In genomic region chr8:114390465-114391254, GRCm38 (mm10) we compare ENCODE assay signal across 10 mouse cellular contexts. TPM values are rescaled to one million over a fixed set of nuclear protein-coding genes. Genes with fewer than 3 reads are reported as not detected.
DNase-seq lines count a peak whose midpoint lies in the region; ATAC-seq and TF ChIP-seq lines count a peak whose summit lies in the region.
"Had no signal": no experiment of that assay in that cellular context is flagged by ENCODE, and none has a peak within 500 bp of the region (broad histone marks: within the 10 kb centered on the region; RNA-seq: fewer than 3 reads in every experiment).

No protein-coding gene starts in this region.

- H3K9ac ChIP-seq in hindbrain, postnatal 0 days (replicated peaks; ENCODE audit: low read length) = no peak overlapping the region
- no peak overlapping the region for H3K9ac ChIP-seq in hindbrain, embryonic 16.5 days (ENCODE audit: low read depth, low read length)
- no peak overlapping the region for H3K9ac ChIP-seq in stomach, postnatal 0 days (ENCODE audit: low read length)
- H3K9ac ChIP-seq in hindbrain, embryonic 12.5 days = no peak overlapping the region

- TF ChIP-seq EP300 in stomach, postnatal 0 days (optimal IDR thresholded peaks at IDR 0.05) = no peak

- ATAC-seq in hindbrain, postnatal 0 days = no peak
- ATAC-seq in hindbrain, embryonic 16.5 days = no peak
- ATAC-seq in common myeloid progenitor, adult 5-6 weeks (replicated peaks; ENCODE audit: low read depth, poor library complexity, severe bottlenecking) = peak; percentile 87
- no peak for ATAC-seq in stomach, postnatal 0 days (ENCODE audit: low FRiP score, low TSS enrichment)
- ATAC-seq in hindbrain, embryonic 12.5 days (ENCODE audit: low FRiP score) = no peak

- no peak overlapping the region for H3K4me3 ChIP-seq in hindbrain, postnatal 0 days (ENCODE audit: low read length)
- H3K4me3 ChIP-seq in hindbrain, embryonic 16.5 days (ENCODE audit: low read length) = no peak overlapping the region
- H3K4me3 ChIP-seq in stomach, postnatal 0 days (ENCODE audit: low read depth, low read length) = no peak overlapping the region
- no peak overlapping the region for H3K4me3 ChIP-seq in hindbrain, embryonic 12.5 days

- peak; percentile 12 for DNase-seq in hindbrain, postnatal 0 days (ENCODE audit: low spot score)
- peak; percentile 5 for DNase-seq in thymus, postnatal 0 days (ENCODE audit: low spot score)
- DNase-seq in thymus, postnatal 4 days = no peak
- DNase-seq in stomach, postnatal 0 days (ENCODE audit: low spot score) = no peak
- no peak for DNase-seq in c-Kit-positive CD71-positive TER-119-positive erythroid progenitor cells, embryonic 14.5 days (ENCODE audit: low spot score)

- peak; percentile 60 for TF ChIP-seq CTCF in hindbrain, postnatal 0 days (IDR thresholded peaks at IDR 0.05; ENCODE audit: low read depth)
- peak; percentile 69 for TF ChIP-seq CTCF in stomach, postnatal 0 days (IDR thresholded peaks at IDR 0.05; ENCODE audit: low read depth)

- H3K36me3 ChIP-seq in hindbrain, postnatal 0 days (ENCODE audit: insufficient read depth, low read length) = no peaks in the 10 kb centered on the region
- H3K36me3 ChIP-seq in hindbrain, embryonic 16.5 days (ENCODE audit: control insufficient read depth, insufficient read depth, low read length) = no peaks in the 10 kb centered on the region
- H3K36me3 ChIP-seq in stomach, postnatal 0 days (ENCODE audit: control insufficient read depth, insufficient read depth, low read length) = no peaks in the 10 kb centered on the region
- H3K36me3 ChIP-seq in hindbrain, embryonic 12.5 days = no peaks in the 10 kb centered on the region

- no peaks in the 10 kb centered on the region for H3K9me3 ChIP-seq in hindbrain, postnatal 0 days (ENCODE audit: low read length)
- H3K9me3 ChIP-seq in hindbrain, embryonic 16.5 days (ENCODE audit: control insufficient read depth, low read length) = no peaks in the 10 kb centered on the region
- no peaks in the 10 kb centered on the region for H3K9me3 ChIP-seq in stomach, postnatal 0 days (ENCODE audit: control insufficient read depth, low read length)
- H3K9me3 ChIP-seq in hindbrain, embryonic 12.5 days (replicated peaks) = no peaks in the 10 kb centered on the region

- 90% methylated on average over 11 of the region's 13 CpGs for WGBS in hindbrain, postnatal 0 days
- 93% methylated on average over 11 of the region's 13 CpGs for WGBS in hindbrain, embryonic 16.5 days
- 90% methylated on average over 11 of the region's 13 CpGs for WGBS in stomach, postnatal 0 days
- 90% methylated on average over 11 of the region's 13 CpGs for WGBS in hindbrain, embryonic 12.5 days

- no peak overlapping the region for H3K27ac ChIP-seq in hindbrain, postnatal 0 days
- H3K27ac ChIP-seq in hindbrain, embryonic 16.5 days (ENCODE audit: low read depth, low read length) = no peak overlapping the region
- H3K27ac ChIP-seq in stomach, postnatal 0 days (replicated peaks) = no peak overlapping the region
- no peak overlapping the region for H3K27ac ChIP-seq in hindbrain, embryonic 12.5 days

- H3K4me2 ChIP-seq in hindbrain, postnatal 0 days (ENCODE audit: low read depth, low read length) = no peak overlapping the region
- H3K4me2 ChIP-seq in hindbrain, embryonic 16.5 days (ENCODE audit: low read length) = no peak overlapping the region
- H3K4me2 ChIP-seq in stomach, postnatal 0 days (replicated peaks; ENCODE audit: low read depth) = no peak overlapping the region
- no peak overlapping the region for H3K4me2 ChIP-seq in hindbrain, embryonic 12.5 days (replicated peaks)

- H3K27me3 ChIP-seq in hindbrain, postnatal 0 days (ENCODE audit: insufficient read depth, low read length) = no peaks in the 10 kb centered on the region
- no peaks in the 10 kb centered on the region for H3K27me3 ChIP-seq in hindbrain, embryonic 16.5 days (replicated peaks; ENCODE audit: control insufficient read depth, insufficient read depth, low read length)
- no peaks in the 10 kb centered on the region for H3K27me3 ChIP-seq in stomach, postnatal 0 days (ENCODE audit: control insufficient read depth, insufficient read depth, low read length)
- H3K27me3 ChIP-seq in hindbrain, embryonic 12.5 days = no peaks in the 10 kb centered on the region

- no peaks in the 10 kb centered on the region for H3K4me1 ChIP-seq in hindbrain, postnatal 0 days (ENCODE audit: insufficient read depth, low read length)
- H3K4me1 ChIP-seq in hindbrain, embryonic 16.5 days (ENCODE audit: control insufficient read depth, insufficient read depth, low read depth, low read length) = no peaks in the 10 kb centered on the region
- no peaks in the 10 kb centered on the region for H3K4me1 ChIP-seq in stomach, postnatal 0 days (replicated peaks; ENCODE audit: control insufficient read depth, insufficient read depth)
- no peaks in the 10 kb centered on the region for H3K4me1 ChIP-seq in hindbrain, embryonic 12.5 days

RNA-seq across cellular contexts. Expression of gene Clec3a, which starts 27.2 kb away (rescaled TPM):
- total RNA-seq in hindbrain, postnatal 0 days (2014; rRNA removed) = 0.84 TPM in 1 of 2 replicates, not detected in the other
- polyA plus RNA-seq in hindbrain, postnatal 0 days (2015; fragmentation: Nextera tagmentation; extraction: Ambion mirVana) = 0.44 TPM in 1 of 2 replicates, not detected in the other
- polyA plus RNA-seq in hindbrain, embryonic 16.5 days (2015; fragmentation: Nextera tagmentation; extraction: Ambion mirVana) = 0.29 and 0.39 TPM in 2 replicates
- polyA plus RNA-seq in thymus, postnatal 0 days (2015; fragmentation: Nextera tagmentation; extraction: Ambion mirVana) = not detected in 2 replicates
- total RNA-seq in common myeloid progenitor, adult 5-6 weeks (2017) = not detected in 2 replicates
- polyA plus RNA-seq in stomach, postnatal 0 days (2015; fragmentation: Nextera tagmentation; extraction: Ambion mirVana) = not detected in 2 replicates
- polyA plus RNA-seq in hindbrain, embryonic 12.5 days (2016; fragmentation: Nextera tagmentation; extraction: Ambion mirVana) = 0.53 and 0.72 TPM in 2 replicates
- total RNA-seq: layer of hippocampus, postnatal 14 days had no signal
- polyA plus RNA-seq: heart, embryonic 14.5 days had no signal

RNA-seq across cellular contexts. Expression of gene Wwox, which starts 48.8 kb away (rescaled TPM):
- 17.3 and 19.8 TPM in 2 replicates for total RNA-seq in hindbrain, postnatal 0 days (2014; rRNA removed)
- polyA plus RNA-seq in hindbrain, postnatal 0 days (2015; fragmentation: Nextera tagmentation; extraction: Ambion mirVana) = 16.0 and 17.1 TPM in 2 replicates
- 13.6 and 14.9 TPM in 2 replicates for polyA plus RNA-seq in hindbrain, embryonic 16.5 days (2015; fragmentation: Nextera tagmentation; extraction: Ambion mirVana)
- polyA plus RNA-seq in thymus, postnatal 0 days (2015; fragmentation: Nextera tagmentation; extraction: Ambion mirVana) = 8.9 and 11.5 TPM in 2 replicates
- total RNA-seq in common myeloid progenitor, adult 5-6 weeks (2017) = 9.8 and 11.8 TPM in 2 replicates
- 9.2 and 10.2 TPM in 2 replicates for polyA plus RNA-seq in stomach, postnatal 0 days (2015; fragmentation: Nextera tagmentation; extraction: Ambion mirVana)
- 13.4 and 13.8 TPM in 2 replicates for polyA plus RNA-seq in hindbrain, embryonic 12.5 days (2016; fragmentation: Nextera tagmentation; extraction: Ambion mirVana)

Comparison
In these comparisons a context has a peak if more than half of its experiments do, and no peak if none do; other contexts are left out.
1. DNase-seq: peak in hindbrain, postnatal 0 days (single experiment) and thymus, postnatal 0 days (single experiment); none in thymus, postnatal 4 days (single experiment), stomach, postnatal 0 days (single experiment) and c-Kit-positive CD71-positive TER-119-positive erythroid progenitor cells, embryonic 14.5 days (single experiment).